Comparison of ENCODE assay signal across 17 mouse cellular contexts in the genomic region with DNA sequence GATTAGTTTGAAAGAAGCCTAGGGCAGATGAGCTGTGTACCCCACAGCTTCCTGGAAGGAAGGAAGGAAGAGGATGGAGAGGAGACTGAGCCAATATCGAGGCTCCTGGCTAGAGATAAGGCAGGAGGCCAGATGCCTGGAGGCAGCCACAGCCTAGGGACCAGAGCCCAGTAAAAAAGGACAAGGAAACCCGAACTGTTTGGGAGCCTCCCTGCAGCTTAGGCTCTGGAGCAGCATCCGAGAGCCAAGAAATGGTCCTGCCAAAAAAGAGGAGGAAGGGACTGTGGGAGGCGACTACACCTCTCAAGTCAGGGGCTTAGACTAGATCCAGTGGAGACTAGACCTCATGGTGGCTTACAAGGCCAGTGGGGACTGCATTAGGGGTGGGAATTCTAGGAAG. TPM values are rescaled to one million over a fixed set of nuclear protein-coding genes. Genes with fewer than 3 reads are reported as not detected.
DNase-seq lines count a peak whose midpoint lies in the region; ATAC-seq and TF ChIP-seq lines count a peak whose summit lies in the region.
"Had no signal": no experiment of that assay in that cellular context is flagged by ENCODE, and none has a peak within 500 bp of the region (broad histone marks: within the 10 kb centered on the region; RNA-seq: fewer than 3 reads in every experiment).

No protein-coding gene starts in this region.

- DNase-seq in gastrocnemius, adult 2 months = peak; percentile 67
- no peak for DNase-seq in gastrocnemius, postnatal 36 days
- peak; percentile 57 to 67 for DNase-seq in heart, adult 9 months (ENCODE audit: low spot score in 2 of 2)
- peak; percentile 58 for DNase-seq in skeletal muscle tissue, adult 2 months (ENCODE audit: low read depth, low spot score)
- no peak for DNase-seq in testis, postnatal 14 days (ENCODE audit: low spot score)
- DNase-seq: adrenal gland, postnatal 10 days; embryo, embryonic 11 days; forebrain, postnatal 0 days; kidney, adult 11 months; kidney, postnatal 25 days; liver had no signal

- 0 out of 2 replicates have a peak overlapping the region, but pooled peaks have one; percentile 38 for H3K9ac ChIP-seq in neural tube, embryonic 13.5 days
- no peak overlapping the region for H3K9ac ChIP-seq in neural tube, embryonic 15.5 days (replicated peaks)
- no peak overlapping the region for H3K9ac ChIP-seq in hindbrain, embryonic 12.5 days
- H3K9ac ChIP-seq: forebrain, postnatal 0 days; hindbrain, embryonic 14.5 days had no signal

- peak overlapping the region; percentile 67 for H3K27ac ChIP-seq in gastrocnemius, adult 2 months
- no peak overlapping the region for H3K27ac ChIP-seq in neural tube, embryonic 13.5 days (replicated peaks)
- H3K27ac ChIP-seq in neural tube, embryonic 15.5 days (replicated peaks) = no peak overlapping the region
- H3K27ac ChIP-seq in hindbrain, embryonic 12.5 days = no peak overlapping the region
- H3K27ac ChIP-seq: hindbrain, embryonic 14.5 days; lung, embryonic 15.5 days had no signal

- peaks cover 22% of the 10 kb centered on the region for H3K4me1 ChIP-seq in neural tube, embryonic 13.5 days (replicated peaks)
- peaks cover 23% of the 10 kb centered on the region for H3K4me1 ChIP-seq in neural tube, embryonic 15.5 days
- H3K4me1 ChIP-seq in hindbrain, embryonic 12.5 days = peaks cover 9% of the 10 kb centered on the region

- no peaks in the 10 kb centered on the region for H3K9me3 ChIP-seq in neural tube, embryonic 13.5 days
- H3K9me3 ChIP-seq in neural tube, embryonic 15.5 days (replicated peaks) = no peaks in the 10 kb centered on the region
- H3K9me3 ChIP-seq in hindbrain, embryonic 12.5 days (replicated peaks) = no peaks in the 10 kb centered on the region; the same call in 1 of the 2 replicates
- H3K9me3 ChIP-seq: lung, embryonic 15.5 days had no signal

- H3K36me3 ChIP-seq in neural tube, embryonic 13.5 days = peaks cover 28% of the 10 kb centered on the region
- H3K36me3 ChIP-seq in neural tube, embryonic 15.5 days = peaks cover 22% of the 10 kb centered on the region
- peaks cover 19% of the 10 kb centered on the region for H3K36me3 ChIP-seq in hindbrain, embryonic 12.5 days

- ATAC-seq in neural tube, embryonic 13.5 days (ENCODE audit: low read depth) = no peak
- no peak for ATAC-seq in neural tube, embryonic 15.5 days (ENCODE audit: low FRiP score)
- ATAC-seq in hindbrain, embryonic 12.5 days (ENCODE audit: low FRiP score) = no peak
- ATAC-seq: forebrain, postnatal 0 days had no signal

- H3K27me3 ChIP-seq in neural tube, embryonic 13.5 days = no peaks in the 10 kb centered on the region
- no peaks in the 10 kb centered on the region for H3K27me3 ChIP-seq in neural tube, embryonic 15.5 days (replicated peaks)
- no peaks in the 10 kb centered on the region for H3K27me3 ChIP-seq in hindbrain, embryonic 12.5 days
- H3K27me3 ChIP-seq: lung, embryonic 15.5 days had no signal

- no peak for TF ChIP-seq CTCF in gastrocnemius, adult 2 months (IDR thresholded peaks at IDR 0.05)

- WGBS in neural tube, embryonic 13.5 days = 64% methylated on average over 4 of the region's 4 CpGs
- 64% methylated on average over 4 of the region's 4 CpGs for WGBS in neural tube, embryonic 15.5 days
- 58% methylated on average over 4 of the region's 4 CpGs for WGBS in hindbrain, embryonic 12.5 days

- intact Hi-C loops in gastrocnemius, adult 2 months (cut with DNase I) = no loop called here
- intact Hi-C loops in gastrocnemius, postnatal 36 days (cut with DNase I) = no loop called here

- H3K4me3 ChIP-seq in gastrocnemius, adult 2 months = no peak overlapping the region
- H3K4me3 ChIP-seq in neural tube, embryonic 13.5 days = no peak overlapping the region
- no peak overlapping the region for H3K4me3 ChIP-seq in neural tube, embryonic 15.5 days (replicated peaks)
- H3K4me3 ChIP-seq in hindbrain, embryonic 12.5 days = no peak overlapping the region
- H3K4me3 ChIP-seq: erythroblast, embryonic 14.5 days; lung, embryonic 15.5 days had no signal

- H3K4me2 ChIP-seq in neural tube, embryonic 13.5 days = no peak overlapping the region
- H3K4me2 ChIP-seq in neural tube, embryonic 15.5 days = no peak overlapping the region
- H3K4me2 ChIP-seq in hindbrain, embryonic 12.5 days (replicated peaks) = no peak overlapping the region
- H3K4me2 ChIP-seq: hindbrain, embryonic 14.5 days; lung, embryonic 15.5 days had no signal

RNA-seq across cellular contexts. Expression of gene Hmgcl, which starts 2.9 kb away (rescaled TPM):
- total RNA-seq in gastrocnemius, adult 2 months (2021) = 10 to 100 TPM; 31.7 to 43.4 TPM
- total RNA-seq in gastrocnemius, postnatal 36 days (2021) = 10 to 100 TPM; 38.7 to 39.0 TPM
- 58.2 and 59.6 TPM in 2 replicates for polyA plus RNA-seq in neural tube, embryonic 13.5 days (2015; fragmentation: Nextera tagmentation; extraction: Ambion mirVana)
- 68.2 and 68.9 TPM in 2 replicates for polyA plus RNA-seq in neural tube, embryonic 15.5 days (2015; fragmentation: Nextera tagmentation; extraction: Ambion mirVana)
- polyA plus RNA-seq in hindbrain, embryonic 12.5 days (2016; fragmentation: Nextera tagmentation; extraction: Ambion mirVana) = 55.6 and 60.2 TPM in 2 replicates

RNA-seq across cellular contexts. Expression of gene Gale, which starts 20.1 kb away (rescaled TPM):
- total RNA-seq in gastrocnemius, adult 2 months (2021) = under 1 TPM in 1 of 2 experiments, not detected in 1; 0.47 TPM
- under 1 TPM; 0.49 to 0.69 TPM for total RNA-seq in gastrocnemius, postnatal 36 days (2021)
- 39.0 and 42.5 TPM in 2 replicates for polyA plus RNA-seq in neural tube, embryonic 13.5 days (2015; fragmentation: Nextera tagmentation; extraction: Ambion mirVana)
- polyA plus RNA-seq in neural tube, embryonic 15.5 days (2015; fragmentation: Nextera tagmentation; extraction: Ambion mirVana) = 47.7 and 53.5 TPM in 2 replicates
- polyA plus RNA-seq in hindbrain, embryonic 12.5 days (2016; fragmentation: Nextera tagmentation; extraction: Ambion mirVana) = 35.3 and 35.5 TPM in 2 replicates

RNA-seq across cellular contexts. Expression of gene Fuca1, which starts 22.9 kb away (rescaled TPM):
- 10 to 100 TPM; 17.0 to 23.0 TPM for total RNA-seq in gastrocnemius, adult 2 months (2021)
- total RNA-seq in gastrocnemius, postnatal 36 days (2021) = 10 to 100 TPM; 16.4 to 18.7 TPM
- polyA plus RNA-seq in neural tube, embryonic 13.5 days (2015; fragmentation: Nextera tagmentation; extraction: Ambion mirVana) = 53.8 and 63.6 TPM in 2 replicates
- 68.6 and 71.5 TPM in 2 replicates for polyA plus RNA-seq in neural tube, embryonic 15.5 days (2015; fragmentation: Nextera tagmentation; extraction: Ambion mirVana)
- 50.2 and 54.1 TPM in 2 replicates for polyA plus RNA-seq in hindbrain, embryonic 12.5 days (2016; fragmentation: Nextera tagmentation; extraction: Ambion mirVana)

RNA-seq across cellular contexts. Expression of gene Lypla2, which starts 29.0 kb away (rescaled TPM):
- total RNA-seq in gastrocnemius, adult 2 months (2021) = 10 to 100 TPM; 25.6 to 30.4 TPM
- 10 to 100 TPM; 22.8 to 27.2 TPM for total RNA-seq in gastrocnemius, postnatal 36 days (2021)
- 187 and 199 TPM in 2 replicates for polyA plus RNA-seq in neural tube, embryonic 13.5 days (2015; fragmentation: Nextera tagmentation; extraction: Ambion mirVana)
- 200 and 211 TPM in 2 replicates for polyA plus RNA-seq in neural tube, embryonic 15.5 days (2015; fragmentation: Nextera tagmentation; extraction: Ambion mirVana)
- 153 and 167 TPM in 2 replicates for polyA plus RNA-seq in hindbrain, embryonic 12.5 days (2016; fragmentation: Nextera tagmentation; extraction: Ambion mirVana)

RNA-seq across cellular contexts. Expression of gene Pithd1, which starts 43.7 kb away (rescaled TPM):
- total RNA-seq in gastrocnemius, adult 2 months (2021) = 10 to 100 TPM; 23.3 to 28.5 TPM
- 10 to 100 TPM; 21.3 to 23.9 TPM for total RNA-seq in gastrocnemius, postnatal 36 days (2021)
- 59.0 and 65.1 TPM in 2 replicates for polyA plus RNA-seq in neural tube, embryonic 13.5 days (2015; fragmentation: Nextera tagmentation; extraction: Ambion mirVana)
- polyA plus RNA-seq in neural tube, embryonic 15.5 days (2015; fragmentation: Nextera tagmentation; extraction: Ambion mirVana) = 71.9 and 94.0 TPM in 2 replicates
- 58.3 and 59.8 TPM in 2 replicates for polyA plus RNA-seq in hindbrain, embryonic 12.5 days (2016; fragmentation: Nextera tagmentation; extraction: Ambion mirVana)

Comparison
In these comparisons a context has a peak if more than half of its experiments do, and no peak if none do; other contexts are left out.
1. DNase-seq: peak in gastrocnemius, adult 2 months (single experiment), heart, adult 9 months (2 of 2) and skeletal muscle tissue, adult 2 months (single experiment); none in gastrocnemius, postnatal 36 days (0 of 2) and testis, postnatal 14 days (single experiment).